Mouse (Mus musculus) left cerebral cortex, adult 18-20 months (tissue): ENCODE measurements around the gene Rasgrf1. TPM values are rescaled to one million over a fixed set of nuclear protein-coding genes. Genes with fewer than 3 reads are reported as not detected.
A peak's percentile ranks its signal among the peaks of the same experiment; 100 is the strongest.
"Not testable (repeated sequence)": the region's sequence is repeated elsewhere in the genome, so short reads cannot be mapped to it uniquely, and the experiment has no call there.

Experiments used
- DNase-seq, 2 experiments: peaks; one replicate each; pipeline ENCODE4 v3.0.0; 2021 to 2022; ENCODE audit warnings: low spot score in 2 of 2, mixed read lengths in 1 of 2
- total RNA-seq, 2 experiments: library from RNA; stranded (reverse); gene quantifications; 2 replicates each; pipeline ENCODE4 v1.2.3; 2021

Gene Rasgrf1
- total RNA-seq, 2 experiments from 2014 or later: 292 to 328 TPM

- DNase-seq: no peak
These were observed 125.5 kb downstream of the Rasgrf1 start for GRCm38 (mm10) chr9:90035168-90035567.

- no peak for DNase-seq
These were observed 126.1 kb downstream of the Rasgrf1 start for GRCm38 (mm10) chr9:90035794-90036193.

GRCm38 (mm10) chr9:90036313-90036712 lies 126.6 kb downstream of the Rasgrf1 start:
- no peak for DNase-seq

- DNase-seq: no peak
These were observed 128.8 kb downstream of the Rasgrf1 start for GRCm38 (mm10) chr9:90038535-90038934.

GRCm38 (mm10) chr9:90040916-90041315 lies 131.2 kb downstream of the Rasgrf1 start:
- DNase-seq: no peak

- DNase-seq: no peak
These were observed 131.8 kb downstream of the Rasgrf1 start for GRCm38 (mm10) chr9:90041556-90041955.

- not testable (repeated sequence) for DNase-seq
These were observed 133.2 kb downstream of the Rasgrf1 start for GRCm38 (mm10) chr9:90042906-90043305.

GRCm38 (mm10) chr9:90045191-90045590 lies 135.5 kb downstream of the Rasgrf1 start:
- DNase-seq: no peak

- DNase-seq: no peak
These were observed 138.4 kb downstream of the Rasgrf1 start for GRCm38 (mm10) chr9:90047937-90048627.

- no peak for DNase-seq
These were observed 144.1 kb downstream of the Rasgrf1 start, which contains the start of gene Ctsh for GRCm38 (mm10) chr9:90053852-90054251. Gene Ctsh, plus strand, starts transcription at chr9:90054152.

GRCm38 (mm10) chr9:90054371-90055145 lies 144.8 kb downstream of the Rasgrf1 start:
- peak in 1 of 2 experiments; percentile 6 for DNase-seq

- no peak for DNase-seq
These were observed 145.7 kb downstream of the Rasgrf1 start for GRCm38 (mm10) chr9:90055409-90055808.

- DNase-seq: no peak
These were observed 146.2 kb downstream of the Rasgrf1 start for GRCm38 (mm10) chr9:90055911-90056310.

GRCm38 (mm10) chr9:90056716-90057115 lies 147.0 kb downstream of the Rasgrf1 start:
- no peak for DNase-seq

GRCm38 (mm10) chr9:90059828-90060573 lies 150.3 kb downstream of the Rasgrf1 start:
- no peak for DNase-seq

- no peak for DNase-seq
These were observed 150.8 kb downstream of the Rasgrf1 start for GRCm38 (mm10) chr9:90060574-90060875.

GRCm38 (mm10) chr9:90060932-90061331 lies 151.2 kb downstream of the Rasgrf1 start:
- not testable (repeated sequence) for DNase-seq

- no peak for DNase-seq
These were observed 157.6 kb downstream of the Rasgrf1 start for GRCm38 (mm10) chr9:90067341-90067740.

GRCm38 (mm10) chr9:90068786-90069185 lies 159.1 kb downstream of the Rasgrf1 start:
- no peak for DNase-seq

GRCm38 (mm10) chr9:90069485-90069884 lies 159.8 kb downstream of the Rasgrf1 start:
- DNase-seq: no peak

- DNase-seq: no peak
These were observed 160.5 kb downstream of the Rasgrf1 start for GRCm38 (mm10) chr9:90070174-90070573.

GRCm38 (mm10) chr9:90075336-90075735 lies 165.6 kb downstream of the Rasgrf1 start:
- no peak for DNase-seq
